Mouse (Mus musculus) inflammation-experienced regulatory T-cells, adult 16 weeks (primary cell): ENCODE measurements around the gene Vhl. TPM values are rescaled to one million over a fixed set of nuclear protein-coding genes. Genes with fewer than 3 reads are reported as not detected.

Experiments used
- polyA plus RNA-seq: library from polyadenylated mRNA; unstranded; fragments of 100-300 nt; shearing (Covaris generic); gene quantifications from one replicate; pipeline ENCODE4 v1.2.1, GENCODE M21; 2017

The Vhl gene
- 48.2 TPM for polyA plus RNA-seq

DNA sequence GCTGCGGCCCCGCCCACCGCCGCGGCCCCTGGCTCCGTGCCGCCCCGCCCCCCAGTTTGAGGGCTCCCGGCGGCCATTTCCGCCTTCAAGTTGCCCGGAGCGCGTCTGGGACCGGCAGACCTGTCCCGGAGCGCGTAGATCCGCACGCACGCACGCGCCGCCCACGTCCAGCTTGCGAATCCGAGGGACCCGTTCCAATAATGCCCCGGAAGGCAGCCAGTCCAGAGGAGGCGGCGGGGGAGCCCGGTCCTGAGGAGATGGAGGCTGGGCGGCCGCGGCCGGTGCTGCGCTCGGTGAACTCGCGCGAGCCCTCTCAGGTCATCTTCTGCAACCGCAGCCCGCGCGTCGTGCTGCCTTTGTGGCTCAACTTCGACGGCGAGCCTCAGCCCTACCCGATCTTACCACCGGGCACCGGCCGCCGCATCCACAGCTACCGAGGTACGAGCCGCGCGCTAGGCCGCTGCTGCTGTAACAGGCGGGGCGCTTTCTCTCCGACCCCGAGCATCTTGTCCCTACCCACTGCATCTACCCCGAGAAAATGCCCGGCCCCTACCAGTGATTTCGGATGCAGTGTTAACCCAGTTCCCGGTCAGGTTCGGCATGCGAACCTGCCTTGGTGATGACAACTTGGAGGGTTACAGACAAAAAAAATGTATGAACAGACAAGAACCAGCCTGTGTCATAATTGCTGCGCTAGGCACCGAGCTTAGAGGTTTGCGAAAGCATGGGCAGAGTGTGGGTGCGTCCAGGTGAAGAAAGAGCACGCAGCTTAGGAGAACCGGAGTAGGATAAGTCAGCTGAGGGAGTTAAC, at the start of gene Vhl:
TSS of gene Vhl (plus strand) at position 19 of the 811 bp plus-strand sequence.

DNA sequence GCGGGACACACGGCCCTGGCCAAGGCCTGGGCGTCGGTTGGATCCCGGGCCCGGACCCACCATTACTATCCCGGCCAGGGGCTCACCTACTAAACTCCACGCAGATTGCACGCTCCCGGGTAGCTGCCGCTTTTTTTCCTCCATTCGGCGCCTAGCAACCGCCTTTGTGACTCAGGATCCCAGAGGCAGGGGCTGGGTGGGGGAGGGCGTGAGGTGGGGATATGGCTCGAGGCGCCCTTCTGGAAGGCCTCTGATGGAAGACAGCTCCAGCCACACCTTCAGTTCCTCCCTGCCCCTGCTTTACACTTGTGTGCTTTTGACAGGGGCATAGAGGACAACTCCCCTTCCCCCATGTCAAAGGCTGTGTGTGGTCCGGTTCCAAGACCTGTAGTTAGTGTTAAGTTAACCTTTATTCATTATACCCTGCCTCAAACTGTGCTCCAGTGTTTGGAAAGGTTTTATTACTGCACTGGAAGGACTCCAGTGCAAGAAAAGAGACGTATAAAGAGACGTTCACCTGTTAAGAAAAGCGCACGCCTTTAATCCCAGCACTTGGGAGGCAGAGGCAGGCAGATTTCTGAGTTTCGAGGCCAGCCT, 23.1 kb upstream of the Vhl start, which contains the start of gene Fancd2os:
TSS of gene Fancd2os (minus strand) at position 173 of the 597 bp plus-strand sequence.

DNA sequence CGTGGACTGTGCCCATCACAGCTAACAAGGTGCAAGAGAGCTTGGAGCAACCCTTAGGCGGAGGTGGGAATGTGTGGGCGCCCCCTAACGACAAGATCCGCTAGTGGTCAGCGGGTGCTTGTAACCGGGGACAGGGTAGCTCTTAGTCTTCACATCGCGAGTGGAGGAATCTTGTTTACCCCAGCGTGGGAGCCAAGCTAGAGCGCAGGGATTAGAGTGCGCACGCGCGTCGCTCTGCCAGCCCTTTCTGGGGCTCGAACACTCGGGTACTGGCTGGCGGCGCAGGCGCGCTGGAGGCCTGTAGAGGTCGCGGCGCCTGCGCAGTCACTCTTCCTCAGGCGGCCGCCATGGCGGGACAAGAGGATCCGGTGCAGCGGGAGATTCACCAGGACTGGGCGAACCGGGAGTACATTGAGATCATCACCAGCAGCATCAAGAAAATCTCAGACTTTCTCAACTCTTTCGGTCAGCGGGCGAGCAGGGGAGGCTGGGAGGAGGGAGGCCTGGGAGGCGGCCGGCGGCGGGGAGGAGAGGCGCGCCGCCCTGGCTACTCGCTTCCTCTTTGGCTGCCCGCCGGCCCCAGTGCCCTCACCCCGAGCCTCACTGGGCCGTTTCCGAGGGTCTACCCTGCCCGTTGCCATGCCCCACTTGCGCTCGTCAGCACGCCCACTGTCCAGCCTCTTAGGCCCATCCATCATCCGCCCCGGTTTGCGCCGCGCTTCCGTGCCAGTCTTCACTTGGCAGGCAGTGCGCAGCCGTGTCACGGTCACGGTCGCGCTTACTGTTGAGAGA, 19.1 kb upstream of the Vhl start, which contains the start of gene Brk1:
TSS of gene Brk1 (plus strand) at position 341 of the 792 bp plus-strand sequence.

DNA sequence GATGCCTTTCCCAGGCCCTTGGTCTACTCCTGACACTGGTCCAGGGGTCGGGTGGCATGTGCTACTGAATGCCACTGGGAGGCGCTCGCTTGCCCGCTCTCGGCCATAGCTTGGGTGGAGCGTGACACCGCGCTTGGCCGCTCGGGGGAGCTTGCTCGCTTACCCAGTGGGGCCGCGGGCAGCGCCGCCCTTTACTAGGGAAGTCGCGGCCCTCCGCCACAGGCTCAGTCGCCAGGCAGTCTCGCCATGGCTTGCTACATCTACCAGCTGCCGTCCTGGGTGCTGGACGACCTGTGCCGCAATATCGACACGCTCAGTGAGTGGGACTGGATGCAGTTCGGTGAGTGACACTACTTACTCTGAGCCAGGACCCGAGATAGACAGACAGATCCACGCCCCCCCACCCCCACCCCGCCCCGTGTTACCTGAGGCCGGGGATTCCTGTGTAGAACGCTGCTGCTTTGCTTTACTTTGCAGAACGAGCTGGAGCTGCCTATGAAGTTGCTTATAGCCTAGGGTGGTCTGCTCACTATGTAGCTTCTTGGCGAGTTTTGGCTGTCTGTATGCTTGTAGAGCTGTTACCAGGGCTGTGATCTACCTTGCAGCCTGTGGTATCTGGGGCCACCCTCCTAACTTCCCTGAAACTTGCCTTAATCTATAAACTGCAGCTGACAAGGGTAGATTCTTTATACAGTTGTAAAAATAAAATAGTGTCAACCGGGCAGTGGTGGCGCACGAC, 14.7 kb downstream of the Vhl start, which contains the start of gene Irak2:
TSS of gene Irak2 (plus strand) at position 166 of the 739 bp plus-strand sequence.

Other genes starting within 250 kb of the Vhl start
- 70.9 TPM for gene Tada3, start 246.1 kb upstream of the Vhl start, polyA plus RNA-seq
- gene Arpc4, start 245.8 kb upstream of the Vhl start, polyA plus RNA-seq = 579 TPM
- gene Ttll3, start 234.7 kb upstream of the Vhl start, polyA plus RNA-seq = 16.4 TPM
- gene Rpusd3, start 204.6 kb upstream of the Vhl start, polyA plus RNA-seq = 18.0 TPM
- gene Cidec, start 188.2 kb upstream of the Vhl start, polyA plus RNA-seq = not detected
- gene Jagn1, start 181.4 kb upstream of the Vhl start, polyA plus RNA-seq = 61.7 TPM
- gene Il17re, start 165.5 kb upstream of the Vhl start, polyA plus RNA-seq = 0.29 TPM
- 0.27 TPM for gene Il17rc, start 152.5 kb upstream of the Vhl start, polyA plus RNA-seq
- gene Creld1, start 140.7 kb upstream of the Vhl start, polyA plus RNA-seq = 13.0 TPM
- gene Prrt3, start 122.0 kb upstream of the Vhl start, polyA plus RNA-seq = 0.49 TPM
- gene Emc3, start 92.3 kb upstream of the Vhl start, polyA plus RNA-seq = 110 TPM
- gene Fancd2, start 92.3 kb upstream of the Vhl start, polyA plus RNA-seq = 3.7 TPM
- gene Fancd2os, start 23.2 kb upstream of the Vhl start, polyA plus RNA-seq = not detected
- 261 TPM for gene Brk1, start 19.2 kb upstream of the Vhl start, polyA plus RNA-seq
- gene Irak2, start 14.5 kb downstream of the Vhl start, polyA plus RNA-seq = 59.9 TPM
- gene Tatdn2, start 73.1 kb downstream of the Vhl start, polyA plus RNA-seq = 0.76 TPM
- not detected for gene Ghrl, start 95.9 kb downstream of the Vhl start, polyA plus RNA-seq
- 198 TPM for gene Sec13, start 116.8 kb downstream of the Vhl start, polyA plus RNA-seq